16 mouse cellular contexts compared by ENCODE assay signal in genomic region chr5:64595220-64595619, GRCm38 (mm10).
DNase-seq lines count a peak whose midpoint lies in the region; ATAC-seq lines count a peak whose summit lies in the region.
"Had no signal": no experiment of that assay in that cellular context is flagged by ENCODE, and none has a peak within 500 bp of the region (broad histone marks: within the 10 kb centered on the region; RNA-seq: fewer than 3 reads in every experiment).

No protein-coding gene starts in this region.

- no peak overlapping the region for H3K4me3 ChIP-seq in heart, embryonic 10.5 days
- H3K4me3 ChIP-seq in neural tube, embryonic 11.5 days (ENCODE audit: low read depth, low read length): no peak overlapping the region
- H3K4me3 ChIP-seq in neural tube, embryonic 15.5 days (replicated peaks): no peak overlapping the region
- H3K4me3 ChIP-seq in hindbrain, embryonic 13.5 days: no peak overlapping the region
- H3K4me3 ChIP-seq: heart, embryonic 12.5 days had no signal

- no peak overlapping the region for H3K4me2 ChIP-seq in neural tube, embryonic 11.5 days (ENCODE audit: low read depth)
- H3K4me2 ChIP-seq in neural tube, embryonic 15.5 days: no peak overlapping the region
- H3K4me2 ChIP-seq in hindbrain, embryonic 13.5 days: no peak overlapping the region
- H3K4me2 ChIP-seq: liver, embryonic 11.5 days had no signal

- H3K9me3 ChIP-seq in heart, embryonic 10.5 days: no peaks in the 10 kb centered on the region
- H3K9me3 ChIP-seq in neural tube, embryonic 11.5 days (ENCODE audit: control insufficient read depth, low read length): no peaks in the 10 kb centered on the region
- H3K9me3 ChIP-seq in neural tube, embryonic 15.5 days (replicated peaks): no peaks in the 10 kb centered on the region
- no peaks in the 10 kb centered on the region for H3K9me3 ChIP-seq in hindbrain, embryonic 13.5 days
- H3K9me3 ChIP-seq: heart, embryonic 12.5 days had no signal

- H3K27me3 ChIP-seq in heart, embryonic 10.5 days (ENCODE audit: insufficient read depth, poor library complexity, severe bottlenecking): no peaks in the 10 kb centered on the region
- H3K27me3 ChIP-seq in neural tube, embryonic 11.5 days (ENCODE audit: control insufficient read depth, insufficient read depth, low read length): no peaks in the 10 kb centered on the region
- no peaks in the 10 kb centered on the region for H3K27me3 ChIP-seq in neural tube, embryonic 15.5 days (replicated peaks)
- no peaks in the 10 kb centered on the region for H3K27me3 ChIP-seq in hindbrain, embryonic 13.5 days
- H3K27me3 ChIP-seq: heart, embryonic 12.5 days had no signal

- DNase-seq in heart, embryonic 10.5 days (ENCODE audit: low spot score): no peak
- DNase-seq in heart, postnatal 36 days: no peak
- DNase-seq in neural tube, embryonic 11.5 days (ENCODE audit: low spot score): no peak
- peak; percentile 53 for DNase-seq in mesoderm, embryonic 11.5 days (ENCODE audit: low read depth, low spot score)
- no peak for DNase-seq in right cerebral cortex, adult 2 months (ENCODE audit: low spot score in 2 of 2)
- no peak for DNase-seq in kidney, postnatal 25 days
- DNase-seq: cerebellum, adult 9-11 months; kidney, postnatal 10 days; retina, postnatal 1 day; spleen, adult 18-20 months had no signal

- peak overlapping the region; percentile 56 for H3K27ac ChIP-seq in heart, embryonic 10.5 days
- H3K27ac ChIP-seq in neural tube, embryonic 11.5 days (ENCODE audit: low read depth, low read length): peak overlapping the region; percentile 39; the same call in 1 of the 2 replicates
- H3K27ac ChIP-seq in neural tube, embryonic 15.5 days (replicated peaks): no peak overlapping the region
- H3K27ac ChIP-seq in hindbrain, embryonic 13.5 days: peak overlapping the region; percentile 15; the same call in 1 of the 2 replicates
- H3K27ac ChIP-seq: macrophage had no signal

- H3K36me3 ChIP-seq in heart, embryonic 10.5 days: no peaks in the 10 kb centered on the region
- no peaks in the 10 kb centered on the region for H3K36me3 ChIP-seq in neural tube, embryonic 11.5 days (ENCODE audit: control insufficient read depth, insufficient read depth, low read length)
- H3K36me3 ChIP-seq in neural tube, embryonic 15.5 days: no peaks in the 10 kb centered on the region
- H3K36me3 ChIP-seq in hindbrain, embryonic 13.5 days: no peaks in the 10 kb centered on the region
- H3K36me3 ChIP-seq: heart, embryonic 12.5 days had no signal

- no peak for ATAC-seq in neural tube, embryonic 11.5 days (ENCODE audit: insufficient read depth, low FRiP score, low TSS enrichment)
- ATAC-seq in neural tube, embryonic 15.5 days (ENCODE audit: low FRiP score): no peak
- peak; percentile 46; the same call in 1 of the 2 replicates for ATAC-seq in hindbrain, embryonic 13.5 days (ENCODE audit: low FRiP score)
- ATAC-seq: inflammation-experienced regulatory T-cells, adult 6 months had no signal

- intact Hi-C loops in heart, postnatal 36 days (cut with DNase I): no loop called here

- 73% methylated on average over 3 of the region's 3 CpGs for WGBS in heart, embryonic 10.5 days
- WGBS in neural tube, embryonic 11.5 days: 46% methylated on average over 3 of the region's 3 CpGs
- 33% methylated on average over 3 of the region's 3 CpGs for WGBS in neural tube, embryonic 15.5 days
- 35% methylated on average over 3 of the region's 3 CpGs for WGBS in hindbrain, embryonic 13.5 days

- peaks cover 32% of the 10 kb centered on the region for H3K4me1 ChIP-seq in heart, embryonic 10.5 days
- H3K4me1 ChIP-seq in neural tube, embryonic 11.5 days (ENCODE audit: control insufficient read depth, insufficient read depth, low read length): peaks cover 6% of the 10 kb centered on the region; the same call in 1 of the 2 replicates
- peaks cover 8% of the 10 kb centered on the region for H3K4me1 ChIP-seq in neural tube, embryonic 15.5 days
- H3K4me1 ChIP-seq in hindbrain, embryonic 13.5 days (replicated peaks): peaks cover 30% of the 10 kb centered on the region

- no peak overlapping the region for H3K9ac ChIP-seq in neural tube, embryonic 11.5 days (ENCODE audit: low read length)
- H3K9ac ChIP-seq in neural tube, embryonic 15.5 days (replicated peaks): no peak overlapping the region
- H3K9ac ChIP-seq in hindbrain, embryonic 13.5 days: no peak overlapping the region
- H3K9ac ChIP-seq: heart, embryonic 12.5 days had no signal
